Mouse (Mus musculus): ENCODE measurements around the gene Slc35d2. TPM values are rescaled to one million over a fixed set of nuclear protein-coding genes. Genes with fewer than 3 reads are reported as not detected.

Gene Slc35d2
- polyA plus RNA-seq, 1 experiment from 2014 or later: 9.0 TPM

DNA sequence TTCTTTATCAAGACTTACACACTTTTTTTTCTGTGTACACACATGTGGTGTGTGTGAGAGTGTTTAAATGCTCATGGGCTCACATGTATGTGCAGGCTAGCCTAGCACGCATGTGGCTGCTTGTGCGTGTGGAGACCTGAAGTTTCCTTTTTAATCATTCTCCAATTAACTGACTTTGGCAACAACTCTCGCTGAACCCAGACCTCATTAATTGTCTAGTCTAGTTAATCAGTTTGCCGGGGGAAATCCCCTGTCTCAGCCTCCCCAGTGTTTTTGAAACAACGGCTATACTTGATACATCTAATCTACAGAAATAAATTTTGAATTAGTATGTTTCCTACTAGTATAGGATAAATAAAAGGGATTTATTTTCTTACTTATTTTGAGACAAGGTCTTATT is 43.1 kb downstream of the Slc35d2 start:
- ATAC-seq (ENCODE audit: low read depth): no peak
- Histone ChIP-seq H3K27ac (ENCODE audit: low read length) (no peak overlapping the region), H3K4me1 (ENCODE audit: control insufficient read depth, low read depth, low read length) (no peaks in the 10 kb centered on the region), H3K4me2 (ENCODE audit: low read depth, low read length) (no peak overlapping the region), H3K4me3 (ENCODE audit: low read depth, low read length) (no peak overlapping the region), H3K27me3 (ENCODE audit: control insufficient read depth, insufficient read depth, low read depth, low read length) (no peaks in the 10 kb centered on the region), H3K36me3 (ENCODE audit: control insufficient read depth, insufficient read depth) (no peaks in the 10 kb centered on the region), H3K9me3 (replicated peaks; ENCODE audit: control insufficient read depth, low read length) (no peaks in the 10 kb centered on the region), H3K9ac (ENCODE audit: low read depth, low read length) (no peak overlapping the region)
- 70% methylated on average over 5 of the region's 5 CpGs for WGBS (ENCODE audit: insufficient replicate concordance)

GRCm38 (mm10) chr13:64083331-64083730 is 45.8 kb downstream of the Slc35d2 start:
- H3K9ac ChIP-seq (ENCODE audit: low read depth, low read length): no peak overlapping the region
- H3K9me3 ChIP-seq (replicated peaks; ENCODE audit: control insufficient read depth, low read length): no peaks in the 10 kb centered on the region
- H3K27me3 ChIP-seq (ENCODE audit: control insufficient read depth, insufficient read depth, low read depth, low read length): no peaks in the 10 kb centered on the region
- H3K4me1 ChIP-seq (ENCODE audit: control insufficient read depth, low read depth, low read length): no peaks in the 10 kb centered on the region
- 60% methylated on average over 3 of the region's 3 CpGs for WGBS (ENCODE audit: insufficient replicate concordance)
- no peaks in the 10 kb centered on the region for H3K36me3 ChIP-seq (ENCODE audit: control insufficient read depth, insufficient read depth)
- no peak overlapping the region for H3K27ac ChIP-seq (ENCODE audit: low read length)
- ATAC-seq (ENCODE audit: low read depth): no peak
- H3K4me2 ChIP-seq (ENCODE audit: low read depth, low read length): no peak overlapping the region
- no peak overlapping the region for H3K4me3 ChIP-seq (ENCODE audit: low read depth, low read length)

DNA sequence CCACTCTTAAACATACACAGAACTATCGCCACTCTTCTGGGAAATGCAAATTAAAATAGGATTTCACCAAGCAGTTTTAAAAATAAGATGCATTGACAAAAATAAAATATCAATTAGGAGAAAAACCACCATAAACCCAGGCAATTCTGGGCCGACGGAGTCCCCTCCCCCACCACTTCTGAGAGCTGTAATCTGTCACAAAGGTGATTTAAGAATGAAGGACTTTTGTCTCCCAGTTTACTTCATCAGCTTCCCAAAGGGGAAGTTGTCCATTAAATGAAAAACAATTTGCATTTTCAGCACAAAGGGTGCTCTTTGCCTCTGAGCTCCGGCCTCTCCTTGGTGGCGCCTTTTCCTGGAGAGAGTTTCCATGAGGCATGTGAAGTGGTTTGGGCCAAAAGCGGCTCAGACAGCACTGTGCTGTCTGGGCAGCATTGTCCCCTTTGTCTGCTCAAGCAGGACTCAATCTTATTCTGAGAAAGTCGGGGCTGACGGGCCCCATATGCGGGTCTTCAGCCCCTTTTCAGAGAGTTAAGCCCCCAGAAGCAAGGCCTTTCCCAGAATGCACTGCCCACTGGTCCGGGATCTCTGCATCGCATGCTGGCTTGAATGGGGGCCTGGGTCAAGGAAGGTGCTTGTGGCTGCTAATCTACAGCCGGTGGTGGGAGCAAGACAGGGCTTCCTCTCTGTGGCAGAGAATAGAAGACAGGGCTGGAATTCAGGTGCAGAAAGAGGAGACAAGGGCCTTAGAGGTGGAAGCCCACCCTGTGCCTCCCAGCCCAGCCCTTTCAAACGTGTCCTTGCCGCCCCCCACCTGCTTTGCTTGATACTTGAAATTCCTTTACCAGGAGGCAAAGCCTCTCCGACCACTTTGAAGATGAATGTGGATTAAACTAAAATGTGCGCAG is 47.9 kb downstream of the Slc35d2 start:
- no peaks in the 10 kb centered on the region for H3K4me1 ChIP-seq (ENCODE audit: control insufficient read depth, low read depth, low read length)
- no peaks in the 10 kb centered on the region for H3K27me3 ChIP-seq (ENCODE audit: control insufficient read depth, insufficient read depth, low read depth, low read length)
- no peak overlapping the region for H3K4me2 ChIP-seq (ENCODE audit: low read depth, low read length)
- no peak overlapping the region for H3K27ac ChIP-seq (ENCODE audit: low read length)
- no peaks in the 10 kb centered on the region for H3K9me3 ChIP-seq (replicated peaks; ENCODE audit: control insufficient read depth, low read length)
- H3K4me3 ChIP-seq (ENCODE audit: low read depth, low read length): no peak overlapping the region
- 46% methylated on average over 16 of the region's 16 CpGs for WGBS (ENCODE audit: insufficient replicate concordance)
- H3K9ac ChIP-seq (ENCODE audit: low read depth, low read length): no peak overlapping the region
- no peak for ATAC-seq (ENCODE audit: low read depth)
- H3K36me3 ChIP-seq (ENCODE audit: control insufficient read depth, insufficient read depth): no peaks in the 10 kb centered on the region

- Histone ChIP-seq H3K9ac (ENCODE audit: low read depth, low read length) (no peak overlapping the region), H3K27me3 (ENCODE audit: control insufficient read depth, insufficient read depth, low read depth, low read length) (no peaks in the 10 kb centered on the region), H3K27ac (ENCODE audit: low read length) (no peak overlapping the region), H3K36me3 (ENCODE audit: control insufficient read depth, insufficient read depth) (no peaks in the 10 kb centered on the region), H3K9me3 (replicated peaks; ENCODE audit: control insufficient read depth, low read length) (no peaks in the 10 kb centered on the region), H3K4me1 (ENCODE audit: control insufficient read depth, low read depth, low read length) (no peaks in the 10 kb centered on the region), H3K4me2 (ENCODE audit: low read depth, low read length) (no peak overlapping the region), H3K4me3 (ENCODE audit: low read depth, low read length) (no peak overlapping the region)
- no peak for ATAC-seq (ENCODE audit: low read depth)
- 54% methylated on average over 5 of the region's 5 CpGs for WGBS (ENCODE audit: insufficient replicate concordance)
These were observed 51.6 kb downstream of the Slc35d2 start for GRCm38 (mm10) chr13:64077591-64077990.

- H3K9ac ChIP-seq (ENCODE audit: low read depth, low read length): no peak overlapping the region
- ATAC-seq (ENCODE audit: low read depth): no peak
- WGBS (ENCODE audit: insufficient replicate concordance): 60% methylated on average over 4 of the region's 4 CpGs
These were observed 53.1 kb downstream of the Slc35d2 start for GRCm38 (mm10) chr13:64076074-64076473.

DNA sequence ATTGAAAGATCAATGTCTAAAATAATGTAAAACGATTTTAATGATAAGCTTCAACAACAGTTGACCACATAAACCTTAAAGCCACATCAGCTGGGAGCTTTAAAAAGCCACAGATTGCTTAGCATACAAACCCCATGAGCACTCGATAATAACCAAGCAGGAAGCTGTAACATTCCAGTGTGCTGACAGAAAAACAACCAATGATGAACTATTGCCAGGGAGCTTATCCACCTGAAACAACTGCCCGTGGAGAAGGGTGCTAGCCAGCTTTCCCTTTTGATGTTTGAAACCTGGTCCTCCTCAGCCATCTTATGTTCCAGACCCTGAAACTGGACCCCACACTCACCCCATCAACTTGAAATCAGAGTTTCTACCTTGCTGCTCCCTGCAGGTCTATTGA is 62.5 kb downstream of the Slc35d2 start:
- H3K4me1 ChIP-seq (ENCODE audit: control insufficient read depth, low read depth, low read length): no peaks in the 10 kb centered on the region
- H3K36me3 ChIP-seq (ENCODE audit: control insufficient read depth, insufficient read depth): no peaks in the 10 kb centered on the region
- no peak overlapping the region for H3K27ac ChIP-seq (ENCODE audit: low read length)
- WGBS (ENCODE audit: insufficient replicate concordance): 16% methylated on average over 3 of the region's 3 CpGs
- H3K9ac ChIP-seq (ENCODE audit: low read depth, low read length): no peak overlapping the region
- no peak overlapping the region for H3K4me2 ChIP-seq (ENCODE audit: low read depth, low read length)
- no peaks in the 10 kb centered on the region for H3K9me3 ChIP-seq (replicated peaks; ENCODE audit: control insufficient read depth, low read length)
- no peak for ATAC-seq (ENCODE audit: low read depth)
- no peaks in the 10 kb centered on the region for H3K27me3 ChIP-seq (ENCODE audit: control insufficient read depth, insufficient read depth, low read depth, low read length)
- H3K4me3 ChIP-seq (ENCODE audit: low read depth, low read length): no peak overlapping the region

More at GRCm38 (mm10) chr13:64076074-64076473, 53.1 kb downstream of the Slc35d2 start:
- Histone ChIP-seq H3K4me2 (ENCODE audit: low read depth, low read length) (no peak overlapping the region), H3K9me3 (replicated peaks; ENCODE audit: control insufficient read depth, low read length) (no peaks in the 10 kb centered on the region), H3K27me3 (ENCODE audit: control insufficient read depth, insufficient read depth, low read depth, low read length) (no peaks in the 10 kb centered on the region), H3K4me1 (ENCODE audit: control insufficient read depth, low read depth, low read length) (no peaks in the 10 kb centered on the region), H3K27ac (ENCODE audit: low read length) (no peak overlapping the region), H3K36me3 (ENCODE audit: control insufficient read depth, insufficient read depth) (no peaks in the 10 kb centered on the region), H3K4me3 (ENCODE audit: low read depth, low read length) (no peak overlapping the region)

DNA sequence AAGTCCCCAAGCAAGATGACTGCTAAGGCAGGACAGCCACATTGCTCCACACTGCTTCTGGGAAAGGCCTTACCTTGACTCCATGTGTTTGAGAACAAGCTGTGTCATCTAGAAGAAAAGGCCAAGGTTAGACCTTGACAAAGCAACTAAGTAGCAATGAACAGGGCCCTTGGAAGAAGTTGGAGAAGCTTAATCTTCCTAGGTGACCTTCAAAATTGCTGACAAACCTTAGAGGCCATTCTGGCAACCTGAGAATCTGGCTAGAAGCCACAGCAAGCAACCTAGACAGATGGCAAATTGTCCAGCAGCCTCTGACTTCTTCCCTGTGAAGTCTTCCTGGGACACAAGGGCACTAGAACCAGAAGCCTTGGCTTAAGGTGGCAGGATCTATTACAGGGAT is 64.9 kb downstream of the Slc35d2 start:
- Histone ChIP-seq H3K4me2 (ENCODE audit: low read depth, low read length) (no peak overlapping the region), H3K4me1 (ENCODE audit: control insufficient read depth, low read depth, low read length) (no peaks in the 10 kb centered on the region), H3K9me3 (replicated peaks; ENCODE audit: control insufficient read depth, low read length) (no peaks in the 10 kb centered on the region), H3K27me3 (ENCODE audit: control insufficient read depth, insufficient read depth, low read depth, low read length) (no peaks in the 10 kb centered on the region), H3K4me3 (ENCODE audit: low read depth, low read length) (no peak overlapping the region), H3K9ac (ENCODE audit: low read depth, low read length) (no peak overlapping the region), H3K36me3 (ENCODE audit: control insufficient read depth, insufficient read depth) (no peaks in the 10 kb centered on the region), H3K27ac (ENCODE audit: low read length) (no peak overlapping the region)
- ATAC-seq (ENCODE audit: low read depth): no peak

- H3K9me3 ChIP-seq (replicated peaks; ENCODE audit: control insufficient read depth, low read length): no peaks in the 10 kb centered on the region
- H3K36me3 ChIP-seq (ENCODE audit: control insufficient read depth, insufficient read depth): no peaks in the 10 kb centered on the region
- H3K27ac ChIP-seq (ENCODE audit: low read length): no peak overlapping the region
- no peaks in the 10 kb centered on the region for H3K27me3 ChIP-seq (ENCODE audit: control insufficient read depth, insufficient read depth, low read depth, low read length)
- no peaks in the 10 kb centered on the region for H3K4me1 ChIP-seq (ENCODE audit: control insufficient read depth, low read depth, low read length)
- H3K4me2 ChIP-seq (ENCODE audit: low read depth, low read length): no peak overlapping the region
- H3K4me3 ChIP-seq (ENCODE audit: low read depth, low read length): no peak overlapping the region
- 58% methylated on average over 5 of the region's 5 CpGs for WGBS (ENCODE audit: insufficient replicate concordance)
- no peak overlapping the region for H3K9ac ChIP-seq (ENCODE audit: low read depth, low read length)
- ATAC-seq (ENCODE audit: low read depth): no peak
These were observed 68.1 kb downstream of the Slc35d2 start for GRCm38 (mm10) chr13:64060935-64061506.

GRCm38 (mm10) chr13:64053959-64054358 is 75.2 kb downstream of the Slc35d2 start:
- no peak overlapping the region for H3K9ac ChIP-seq (ENCODE audit: low read depth, low read length)
- H3K4me2 ChIP-seq (ENCODE audit: low read depth, low read length): no peak overlapping the region
- no peak overlapping the region for H3K27ac ChIP-seq (ENCODE audit: low read length)
- no peaks in the 10 kb centered on the region for H3K36me3 ChIP-seq (ENCODE audit: control insufficient read depth, insufficient read depth)
- H3K4me1 ChIP-seq (ENCODE audit: control insufficient read depth, low read depth, low read length): peaks cover 2% of the 10 kb centered on the region; the same call in 1 of the 2 replicates
- no peak overlapping the region for H3K4me3 ChIP-seq (ENCODE audit: low read depth, low read length)
- peak; percentile 56; the same call in 1 of the 2 replicates for ATAC-seq (ENCODE audit: low read depth)
- WGBS (ENCODE audit: insufficient replicate concordance): 26% methylated on average over 1 of the region's 1 CpGs
- H3K9me3 ChIP-seq (replicated peaks; ENCODE audit: control insufficient read depth, low read length): no peaks in the 10 kb centered on the region
- H3K27me3 ChIP-seq (ENCODE audit: control insufficient read depth, insufficient read depth, low read depth, low read length): no peaks in the 10 kb centered on the region
